Mouse (Mus musculus): Measurements from ENCODE around the gene Tmem217.

DNA sequence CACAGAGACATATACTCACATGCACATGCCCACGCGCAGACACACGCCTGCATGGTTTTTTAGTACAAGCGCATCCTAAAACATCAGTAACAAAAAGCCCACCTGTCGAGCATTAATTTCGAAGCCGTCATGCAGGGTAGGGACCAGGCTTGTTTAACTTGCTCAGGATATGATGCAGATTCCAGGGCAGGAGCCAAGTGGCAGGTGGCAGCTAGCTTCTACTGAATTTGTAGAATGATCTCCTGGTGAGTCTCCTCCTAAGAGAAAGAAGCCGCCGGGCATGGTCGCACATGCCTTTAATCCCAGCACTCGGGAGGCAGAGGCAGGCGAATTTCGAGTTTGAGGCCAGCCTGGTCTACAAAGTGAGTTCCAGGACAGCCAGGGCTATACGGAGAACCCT, 46.9 kb upstream of the Tmem217 start:
- TF ChIP-seq CTCF (IDR thresholded peaks at IDR 0.05; ENCODE audit: insufficient read depth, low read length) (no peak), POLR2A (IDR thresholded peaks at IDR 0.05; ENCODE audit: borderline replicate concordance, extremely low read depth, low read depth, low read length) (no peak)

Measured in lung, adult 2 months (tissue).